16 mouse cellular contexts compared by ENCODE assay signal in genomic region chr6:83415356-83415940, GRCm38 (mm10). TPM values are rescaled to one million over a fixed set of nuclear protein-coding genes. Genes with fewer than 3 reads are reported as not detected.
DNase-seq lines count a peak whose midpoint lies in the region; ATAC-seq and TF ChIP-seq lines count a peak whose summit lies in the region.
"Had no signal": no experiment of that assay in that cellular context is flagged by ENCODE, and none has a peak within 500 bp of the region (broad histone marks: within the 10 kb centered on the region; RNA-seq: fewer than 3 reads in every experiment).

No protein-coding gene starts in this region.

- H3K27me3 ChIP-seq in kidney, postnatal 0 days (ENCODE audit: insufficient read depth, low read length) = no peaks in the 10 kb centered on the region
- H3K27me3 ChIP-seq in intestine, postnatal 0 days (replicated peaks; ENCODE audit: control insufficient read depth, insufficient read depth, low read length) = no peaks in the 10 kb centered on the region
- no peaks in the 10 kb centered on the region for H3K27me3 ChIP-seq in liver, embryonic 11.5 days (replicated peaks; ENCODE audit: control insufficient read depth, insufficient read depth, low read length)
- H3K27me3 ChIP-seq: embryonic facial prominence, embryonic 12.5 days; forebrain, embryonic 13.5 days; lung, embryonic 15.5 days had no signal

- TF ChIP-seq CTCF in kidney, postnatal 0 days (IDR thresholded peaks at IDR 0.05; ENCODE audit: low read depth) = no peak
- 0 out of 2 replicates have a peak, but pooled peaks have one; percentile 4 for TF ChIP-seq CTCF in intestine, postnatal 0 days (IDR thresholded peaks at IDR 0.05; ENCODE audit: low read depth)

- DNase-seq in adrenal gland, postnatal 14 days = peak; percentile 30
- no peak for DNase-seq in adrenal gland, postnatal 10 days
- no peak for DNase-seq in kidney, postnatal 0 days (ENCODE audit: low spot score)
- DNase-seq in kidney, adult 18-20 months = no peak
- DNase-seq in CD4-positive, CD25-positive, alpha-beta regulatory T cell, adult 2 months (ENCODE audit: low read depth, low spot score) = peak; percentile 76
- DNase-seq in liver, embryonic 11.5 days (ENCODE audit: low spot score) = no peak
- no peak for DNase-seq in urinary bladder, postnatal 4 days (ENCODE audit: low spot score in 2 of 2)
- DNase-seq: cerebellum, postnatal 14 days; gastrocnemius, postnatal 25 days; midbrain, embryonic 14.5 days had no signal

- H3K9ac ChIP-seq in kidney, postnatal 0 days (ENCODE audit: low read depth, low read length) = no peak overlapping the region
- H3K9ac ChIP-seq in intestine, postnatal 0 days (ENCODE audit: low read depth, low read length) = no peak overlapping the region
- no peak overlapping the region for H3K9ac ChIP-seq in liver, embryonic 11.5 days (ENCODE audit: low read depth, low read length)
- H3K9ac ChIP-seq: embryonic facial prominence, embryonic 12.5 days; forebrain, embryonic 13.5 days; lung, embryonic 15.5 days had no signal

- H3K27ac ChIP-seq in kidney, postnatal 0 days = peak overlapping the region; percentile 67; the same call in 1 of the 2 replicates
- peak overlapping the region; percentile 69 for H3K27ac ChIP-seq in intestine, postnatal 0 days (ENCODE audit: low read depth, low read length)
- no peak overlapping the region for H3K27ac ChIP-seq in liver, embryonic 11.5 days (ENCODE audit: low read depth, low read length)

- H3K4me2 ChIP-seq in kidney, postnatal 0 days (ENCODE audit: low read length) = no peak overlapping the region
- H3K4me2 ChIP-seq in intestine, postnatal 0 days (replicated peaks; ENCODE audit: low read depth) = no peak overlapping the region
- no peak overlapping the region for H3K4me2 ChIP-seq in liver, embryonic 11.5 days
- H3K4me2 ChIP-seq: embryonic facial prominence, embryonic 12.5 days; forebrain, embryonic 13.5 days had no signal

- H3K4me1 ChIP-seq in kidney, postnatal 0 days (replicated peaks; ENCODE audit: insufficient read depth, low read length) = peaks cover 33% of the 10 kb centered on the region
- peaks cover 36% of the 10 kb centered on the region for H3K4me1 ChIP-seq in intestine, postnatal 0 days (replicated peaks; ENCODE audit: control insufficient read depth, insufficient read depth, low read length)
- peaks cover 53% of the 10 kb centered on the region for H3K4me1 ChIP-seq in liver, embryonic 11.5 days (replicated peaks; ENCODE audit: control insufficient read depth, insufficient read depth, low read length)

- H3K36me3 ChIP-seq in kidney, postnatal 0 days (ENCODE audit: insufficient read depth, low read length) = 0 out of 2 replicates have a peak, but pooled peaks cover under 1% of the 10 kb centered on the region
- H3K36me3 ChIP-seq in intestine, postnatal 0 days (ENCODE audit: control insufficient read depth, insufficient read depth) = no peaks in the 10 kb centered on the region; the same call in 1 of the 2 replicates
- H3K36me3 ChIP-seq in liver, embryonic 11.5 days (ENCODE audit: control insufficient read depth, insufficient read depth, low read length) = peaks cover 2% of the 10 kb centered on the region; the same call in 1 of the 2 replicates

- ATAC-seq in kidney, postnatal 0 days (replicated peaks; ENCODE audit: low FRiP score, low read depth) = no peak
- ATAC-seq in intestine, postnatal 0 days = peak; percentile 87
- no peak for ATAC-seq in liver, embryonic 11.5 days (replicated peaks; ENCODE audit: low FRiP score)
- ATAC-seq: forebrain, embryonic 13.5 days had no signal

- H3K4me3 ChIP-seq in kidney, postnatal 0 days (replicated peaks; ENCODE audit: low read depth, low read length) = no peak overlapping the region
- no peak overlapping the region for H3K4me3 ChIP-seq in intestine, postnatal 0 days (ENCODE audit: low read depth, low read length)
- H3K4me3 ChIP-seq in liver, embryonic 11.5 days (ENCODE audit: low read depth, low read length) = no peak overlapping the region
- H3K4me3 ChIP-seq: embryonic facial prominence, embryonic 12.5 days; forebrain, embryonic 13.5 days; layer of hippocampus, adult 2 months; lung, embryonic 15.5 days had no signal

- H3K9me3 ChIP-seq in kidney, postnatal 0 days (replicated peaks; ENCODE audit: low read length) = no peaks in the 10 kb centered on the region
- H3K9me3 ChIP-seq in intestine, postnatal 0 days (ENCODE audit: control insufficient read depth) = no peaks in the 10 kb centered on the region
- H3K9me3 ChIP-seq in liver, embryonic 11.5 days (ENCODE audit: control insufficient read depth, low read length) = no peaks in the 10 kb centered on the region
- H3K9me3 ChIP-seq: embryonic facial prominence, embryonic 12.5 days; forebrain, embryonic 13.5 days; G1E; lung, embryonic 15.5 days had no signal

- WGBS in kidney, postnatal 0 days = 75% methylated on average over 12 of the region's 12 CpGs
- 38% methylated on average over 12 of the region's 12 CpGs for WGBS in intestine, postnatal 0 days
- 79% methylated on average over 12 of the region's 12 CpGs for WGBS in liver, embryonic 11.5 days

RNA-seq across cellular contexts. Expression of gene Tet3, which starts 43.4 kb away (rescaled TPM):
- 49.9 and 61.8 TPM in 2 replicates for total RNA-seq in adrenal gland, postnatal 14 days (2021)
- total RNA-seq in adrenal gland, postnatal 10 days (2021) = 10 to 100 TPM; 57.4 to 64.4 TPM
- polyA plus RNA-seq in kidney, postnatal 0 days (2015; fragmentation: Nextera tagmentation; extraction: Ambion mirVana) = 32.3 and 33.0 TPM in 2 replicates
- 28.1 and 34.3 TPM in 2 replicates for polyA plus RNA-seq in intestine, postnatal 0 days (2015; fragmentation: Nextera tagmentation; extraction: Ambion mirVana)
- polyA plus RNA-seq in liver, embryonic 11.5 days (2014; fragmentation: Nextera tagmentation; extraction: Ambion mirVana) = 22.0 and 22.8 TPM in 2 replicates

Comparison
In these comparisons a context has a peak if more than half of its experiments do, and no peak if none do; other contexts are left out.
1. DNase-seq: peak in adrenal gland, postnatal 14 days (single experiment) and CD4-positive, CD25-positive, alpha-beta regulatory T cell, adult 2 months (single experiment); none in adrenal gland, postnatal 10 days (single experiment), kidney, postnatal 0 days (single experiment), kidney, adult 18-20 months (single experiment), liver, embryonic 11.5 days (single experiment) and urinary bladder, postnatal 4 days (0 of 2).